Comparison of ENCODE assay signal across 9 mouse cellular contexts in the genomic region with DNA sequence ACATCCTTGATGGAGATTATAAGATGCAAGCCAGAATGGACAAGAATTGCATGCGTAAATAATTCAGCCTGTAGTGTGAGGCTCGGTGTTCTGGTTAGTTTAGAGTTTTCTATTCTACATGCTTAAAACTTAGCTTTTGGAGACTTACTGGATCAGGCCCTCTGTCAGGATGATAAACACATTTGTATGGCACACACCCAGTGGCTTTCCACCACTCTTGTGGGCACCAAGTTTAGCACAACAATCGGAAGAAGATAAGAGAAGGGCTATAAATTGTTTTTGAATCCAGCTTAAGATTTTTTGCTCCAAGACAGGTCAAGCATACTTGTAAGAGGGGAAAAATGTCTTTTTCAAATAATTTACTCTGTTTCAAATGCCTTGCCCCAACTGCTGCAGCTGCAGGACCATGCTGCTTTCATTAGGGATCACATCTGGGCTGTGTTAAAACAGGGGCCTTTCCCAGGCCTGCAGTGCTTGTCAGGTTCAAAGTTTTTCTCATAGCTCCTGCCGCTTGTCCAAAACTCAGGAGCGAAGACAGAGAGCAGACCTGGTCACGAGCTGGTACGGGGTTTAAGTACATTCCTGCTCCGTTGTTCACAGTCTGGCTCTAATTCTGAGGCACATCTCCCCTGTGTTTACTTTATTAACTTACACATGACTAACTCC.
DNase-seq lines count a peak whose midpoint lies in the region; ATAC-seq and TF ChIP-seq lines count a peak whose summit lies in the region.
"Had no signal": no experiment of that assay in that cellular context is flagged by ENCODE, and none has a peak within 500 bp of the region (broad histone marks: within the 10 kb centered on the region; RNA-seq: fewer than 3 reads in every experiment).

No protein-coding gene starts in this region.

- H3K4me2 ChIP-seq in liver, postnatal 0 days (ENCODE audit: low read depth, low read length) = no peak overlapping the region
- no peak overlapping the region for H3K4me2 ChIP-seq in neural tube, embryonic 13.5 days
- H3K4me2 ChIP-seq: hindbrain, embryonic 15.5 days had no signal

- no peak overlapping the region for H3K4me3 ChIP-seq in liver, postnatal 0 days (ENCODE audit: low read depth, low read length)
- no peak overlapping the region for H3K4me3 ChIP-seq in neural tube, embryonic 13.5 days
- H3K4me3 ChIP-seq: hindbrain, embryonic 15.5 days had no signal

- H3K36me3 ChIP-seq in liver, postnatal 0 days (replicated peaks; ENCODE audit: insufficient read depth, low read length) = no peaks in the 10 kb centered on the region
- no peaks in the 10 kb centered on the region for H3K36me3 ChIP-seq in neural tube, embryonic 13.5 days
- H3K36me3 ChIP-seq: hindbrain, embryonic 15.5 days had no signal

- TF ChIP-seq EP300 in liver, postnatal 0 days (IDR thresholded peaks at IDR 0.05; ENCODE audit: low read depth) = no peak

- no peak overlapping the region for H3K9ac ChIP-seq in liver, postnatal 0 days (replicated peaks)
- H3K9ac ChIP-seq in neural tube, embryonic 13.5 days = 0 out of 2 replicates have a peak overlapping the region, but pooled peaks have one; percentile 23
- H3K9ac ChIP-seq: hindbrain, embryonic 15.5 days had no signal

- no peaks in the 10 kb centered on the region for H3K9me3 ChIP-seq in liver, postnatal 0 days (ENCODE audit: low read length)
- no peaks in the 10 kb centered on the region for H3K9me3 ChIP-seq in neural tube, embryonic 13.5 days
- H3K9me3 ChIP-seq: hindbrain, embryonic 15.5 days had no signal

- 71% methylated on average over 8 of the region's 8 CpGs for WGBS in liver, postnatal 0 days (ENCODE audit: insufficient replicate concordance)
- WGBS in neural tube, embryonic 13.5 days = 42% methylated on average over 8 of the region's 8 CpGs

- no peak overlapping the region for H3K27ac ChIP-seq in liver, postnatal 0 days (ENCODE audit: low read depth)
- no peak overlapping the region for H3K27ac ChIP-seq in neural tube, embryonic 13.5 days (replicated peaks)
- H3K27ac ChIP-seq: hindbrain, embryonic 15.5 days had no signal

- peak; percentile 7 for DNase-seq in liver
- DNase-seq in liver, postnatal 0 days = no peak
- peak; percentile 83 for DNase-seq in embryo, embryonic 10.5 days (ENCODE audit: low spot score)
- peak; percentile 75 for DNase-seq in fibroblast of lung, adult 2 months (ENCODE audit: low read depth)
- no peak for DNase-seq in cerebellum, adult 18-20 months
- no peak for DNase-seq in left cerebral cortex, adult 9 months (ENCODE audit: low spot score in 2 of 2)
- DNase-seq: lung, adult 2 months had no signal

- H3K27me3 ChIP-seq in liver, postnatal 0 days (ENCODE audit: insufficient read depth, low read length) = no peaks in the 10 kb centered on the region
- no peaks in the 10 kb centered on the region for H3K27me3 ChIP-seq in neural tube, embryonic 13.5 days
- H3K27me3 ChIP-seq: hindbrain, embryonic 15.5 days had no signal

- no peaks in the 10 kb centered on the region for H3K4me1 ChIP-seq in liver, postnatal 0 days (ENCODE audit: insufficient read depth)
- H3K4me1 ChIP-seq in neural tube, embryonic 13.5 days (replicated peaks) = peaks cover 23% of the 10 kb centered on the region

- no peak for ATAC-seq in liver, postnatal 0 days
- ATAC-seq in neural tube, embryonic 13.5 days (ENCODE audit: low read depth) = no peak

- TF ChIP-seq CTCF in liver, postnatal 0 days (IDR thresholded peaks at IDR 0.05; ENCODE audit: low read depth) = no peak

Comparison
In these comparisons a context has a peak if more than half of its experiments do, and no peak if none do; other contexts are left out.
1. DNase-seq: peak in liver (single experiment), embryo, embryonic 10.5 days (single experiment) and fibroblast of lung, adult 2 months (single experiment); none in liver, postnatal 0 days (single experiment), cerebellum, adult 18-20 months (0 of 2) and left cerebral cortex, adult 9 months (0 of 2).